Mouse (Mus musculus) liver, postnatal 0 days (tissue): ENCODE data around the gene Chsy1.

Experiments
- CTCF ChIP-seq: sonication (generic); IDR thresholded peaks from 2 replicates; pipeline ENCODE4 v1.5.1; 2016; ENCODE audit warnings: antibody characterized with exemption, low read depth
- EP300 ChIP-seq: IDR thresholded peaks from 2 replicates; pipeline ENCODE4 v1.6.1; 2016; ENCODE audit warnings: antibody characterized with exemption, low read depth, mild to moderate bottlenecking

- TF ChIP-seq CTCF (no peak), EP300 (no peak)
Observed at GRCm38 (mm10) chr7:66140923-66141570, 31.7 kb downstream of the Chsy1 start.
